Mouse (Mus musculus): Measurements from ENCODE around the gene Acsm3.

The Acsm3 gene

GRCm38 (mm10) chr7:119760527-119760951, at the start of gene Acsm3:
Gene Acsm3 (plus strand): TSS chr7:119760923.
- WGBS, result 85% methylated on average over 11 of the region's 11 CpGs

GRCm38 (mm10) chr7:119714111-119714510, 46.6 kb upstream of the Acsm3 start:
- 95% methylated on average over 7 of the region's 7 CpGs for WGBS

- WGBS, result under 1% methylated on average over 60 of the region's 60 CpGs
Observed at GRCm38 (mm10) chr7:119720253-119720946, 40.3 kb upstream of the Acsm3 start, which contains the start of gene Thumpd1. Gene Thumpd1 (minus strand): TSS chr7:119720798.

GRCm38 (mm10) chr7:119720947-119721310, 39.8 kb upstream of the Acsm3 start:
- WGBS, result 5% methylated on average over 8 of the region's 8 CpGs

GRCm38 (mm10) chr7:119727621-119728020, 33.1 kb upstream of the Acsm3 start:
- WGBS, result 78% methylated on average over 2 of the region's 2 CpGs

- WGBS, result 75% methylated on average over 4 of the region's 4 CpGs
Observed at GRCm38 (mm10) chr7:119731262-119731661, 29.5 kb upstream of the Acsm3 start.

- 89% methylated on average over 2 of the region's 2 CpGs for WGBS
Observed at GRCm38 (mm10) chr7:119738877-119739276, 21.8 kb upstream of the Acsm3 start.

GRCm38 (mm10) chr7:119739798-119740468, 20.8 kb upstream of the Acsm3 start:
- WGBS, result 3% methylated on average over 28 of the region's 44 CpGs

GRCm38 (mm10) chr7:119744321-119744720, 16.4 kb upstream of the Acsm3 start:
- 11% methylated on average over 34 of the region's 34 CpGs for WGBS

GRCm38 (mm10) chr7:119745869-119746268, 14.9 kb upstream of the Acsm3 start:
- WGBS, result 35% methylated on average over 1 of the region's 1 CpGs

GRCm38 (mm10) chr7:119748761-119749160, 12.0 kb upstream of the Acsm3 start:
- WGBS, result 70% methylated on average over 2 of the region's 2 CpGs

GRCm38 (mm10) chr7:119749942-119750341, 10.8 kb upstream of the Acsm3 start:
- 69% methylated on average over 2 of the region's 2 CpGs for WGBS

- WGBS, result 94% methylated on average over 1 of the region's 1 CpGs
Observed at GRCm38 (mm10) chr7:119753696-119754095, 7.0 kb upstream of the Acsm3 start.

GRCm38 (mm10) chr7:119762166-119762697, 1.5 kb downstream of the Acsm3 start:
- 62% methylated on average over 4 of the region's 4 CpGs for WGBS

GRCm38 (mm10) chr7:119764377-119764776, 3.7 kb downstream of the Acsm3 start:
- 83% methylated on average over 3 of the region's 3 CpGs for WGBS

GRCm38 (mm10) chr7:119766996-119767395, 6.3 kb downstream of the Acsm3 start:
- 78% methylated on average over 6 of the region's 6 CpGs for WGBS

- 93% methylated on average over 8 of the region's 8 CpGs for WGBS
Observed at GRCm38 (mm10) chr7:119769895-119770294, 9.2 kb downstream of the Acsm3 start.

- 97% methylated on average over 2 of the region's 2 CpGs for WGBS
Observed at GRCm38 (mm10) chr7:119783453-119783852, 22.7 kb downstream of the Acsm3 start.

GRCm38 (mm10) chr7:119784908-119785307, 24.2 kb downstream of the Acsm3 start:
- 89% methylated on average over 5 of the region's 5 CpGs for WGBS

- 92% methylated on average over 3 of the region's 3 CpGs for WGBS
Observed at GRCm38 (mm10) chr7:119789024-119789423, 28.3 kb downstream of the Acsm3 start.

- WGBS, result under 1% methylated on average over 53 of the region's 53 CpGs
Observed at GRCm38 (mm10) chr7:119793586-119794250, 33.0 kb downstream of the Acsm3 start, which contains the start of the genes Rexo5 and Eri2. Gene Rexo5 (plus strand): TSS chr7:119794006. Gene Eri2 (minus strand): TSS chr7:119794058.

GRCm38 (mm10) chr7:119794251-119794638, 33.5 kb downstream of the Acsm3 start:
- WGBS, result 1% methylated on average over 21 of the region's 21 CpGs

Measured in cerebral cortex, adult 2 months (tissue).